Mouse (Mus musculus) megakaryocyte, embryonic 14.5 days (primary cell): ENCODE measurements around the gene Mon2. TPM values are rescaled to one million over a fixed set of nuclear protein-coding genes. Genes with fewer than 3 reads are reported as not detected.

Experiments used
- H3K27me3 ChIP-seq: replicated peaks from 2 replicates; pipeline ENCODE3; 2012; ENCODE audit warnings: inconsistent platforms
- H3K36me3 ChIP-seq: replicated peaks from 2 replicates; pipeline ENCODE3; 2012; ENCODE audit warnings: low read length, inconsistent platforms, mixed read lengths
- H3K4me1 ChIP-seq: 2 replicates; pipeline ENCODE4 v1.6.1; 2012; ENCODE audit warnings: inconsistent platforms
- H3K4me3 ChIP-seq: replicated peaks from 2 replicates; pipeline ENCODE3; 2012; ENCODE audit warnings: moderate library complexity, mild to moderate bottlenecking, inconsistent platforms
- H3K9me3 ChIP-seq: 2 replicates; pipeline ENCODE4 v1.6.1; 2012; ENCODE audit warnings: inconsistent platforms
- FLI1 ChIP-seq: IDR thresholded peaks from 2 replicates; pipeline ENCODE4 v1.6.1; 2012; ENCODE audit warnings: low read length, inconsistent platforms, mixed read lengths
- GATA1 ChIP-seq: IDR thresholded peaks from 3 replicates; pipeline ENCODE4 v1.6.1; 2012; ENCODE audit warnings: mixed read lengths, low read length, inconsistent platforms, borderline replicate concordance
- polyA plus RNA-seq: library from polyadenylated mRNA; stranded (reverse); fragments of >175 nt; gene quantifications from 2 replicates; pipeline ENCODE4 v1.2.3, GENCODE M21; 2012; ENCODE audit warnings: low replicate concordance; ENCODE audit not compliant: insufficient read depth

Mon2 gene
- polyA plus RNA-seq, 1 experiment, result 3.6 TPM

DNA sequence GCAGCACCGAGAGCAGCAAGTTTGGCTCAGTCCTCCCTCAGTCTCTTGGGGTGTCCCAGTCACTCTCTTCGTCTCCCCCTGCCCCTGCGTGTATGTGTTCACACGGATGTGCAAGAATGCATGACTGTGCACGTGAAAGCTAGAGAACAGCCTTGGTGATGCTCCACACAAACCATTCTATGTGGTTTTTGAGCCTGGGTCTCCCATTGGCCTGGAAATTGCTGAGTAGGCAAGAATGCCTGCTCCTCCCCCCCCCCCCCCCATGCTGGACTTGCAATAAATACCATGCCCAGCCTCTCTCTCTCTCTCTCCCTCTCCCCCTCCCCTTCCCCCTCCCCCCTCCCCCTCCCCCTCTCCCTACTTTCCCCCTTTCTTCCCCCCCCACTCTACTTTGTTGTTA lies 117.6 kb downstream of the Mon2 start:
- Histone ChIP-seq H3K27me3 (peaks cover 21% of the 10 kb centered on the region), H3K36me3 (no peaks in the 10 kb centered on the region), H3K4me3 (no peak overlapping the region), H3K9me3 (peaks cover 7% of the 10 kb centered on the region), H3K4me1 (peaks cover 22% of the 10 kb centered on the region)
- no peak for TF ChIP-seq FLI1
- no peak for TF ChIP-seq GATA1

DNA sequence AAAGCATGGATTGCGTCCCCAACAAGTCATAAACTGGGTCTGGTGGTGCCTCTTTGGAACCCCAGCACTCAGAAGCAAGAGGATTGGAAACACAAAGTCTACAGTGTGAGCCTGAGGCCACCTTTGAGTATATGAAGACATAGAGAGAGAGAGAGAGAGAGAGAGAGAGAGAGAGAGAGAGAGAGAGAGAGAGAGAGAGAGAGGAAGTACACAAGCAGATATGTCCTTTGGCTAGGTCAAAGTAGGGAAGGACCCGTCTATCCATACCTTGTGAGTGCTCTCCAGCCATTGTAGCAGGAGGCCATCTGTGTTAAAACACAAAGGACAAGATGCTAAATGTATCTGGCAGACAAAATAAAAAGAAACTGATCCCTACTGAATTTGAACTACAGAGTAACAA lies 118.4 kb downstream of the Mon2 start:
- no peaks in the 10 kb centered on the region for H3K36me3 ChIP-seq
- H3K4me3 ChIP-seq, result no peak overlapping the region
- peaks cover 14% of the 10 kb centered on the region for H3K27me3 ChIP-seq
- H3K4me1 ChIP-seq, result peaks cover 16% of the 10 kb centered on the region
- TF ChIP-seq GATA1 (no peak), FLI1 (no peak)
- H3K9me3 ChIP-seq, result peaks cover 7% of the 10 kb centered on the region

DNA sequence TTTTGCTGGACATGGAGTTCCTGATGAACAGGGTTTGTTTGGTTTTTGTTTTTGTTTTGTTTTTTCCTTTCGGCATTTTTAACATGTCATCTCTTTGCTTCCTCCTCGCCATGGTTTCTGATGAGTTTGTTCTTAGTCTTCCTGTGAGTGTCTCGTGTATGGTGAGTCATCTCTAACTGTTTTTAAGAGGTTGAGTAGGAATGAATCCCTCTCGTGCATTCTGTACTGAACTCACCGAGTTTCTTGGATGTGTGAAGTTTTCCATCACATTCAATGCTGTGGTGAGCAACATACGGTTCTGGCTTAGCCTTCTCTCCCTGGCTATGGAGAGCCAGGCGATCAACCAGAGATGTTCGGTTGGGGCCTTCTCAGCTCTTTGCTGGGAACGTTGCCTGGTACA lies 122.7 kb downstream of the Mon2 start:
- TF ChIP-seq FLI1 (no peak), GATA1 (no peak)

GRCm38 (mm10) chr10:122950966-122951365 lies 125.3 kb downstream of the Mon2 start:
- Histone ChIP-seq H3K36me3 (no peaks in the 10 kb centered on the region), H3K9me3 (no peaks in the 10 kb centered on the region), H3K4me3 (no peak overlapping the region), H3K4me1 (peaks cover 8% of the 10 kb centered on the region), H3K27me3 (no peaks in the 10 kb centered on the region)
- TF ChIP-seq GATA1 (no peak), FLI1 (no peak)

More for the DNA sequence above, 122.7 kb downstream of the Mon2 start:
- H3K4me3 ChIP-seq, result no peak overlapping the region
- no peaks in the 10 kb centered on the region for H3K36me3 ChIP-seq
- H3K9me3 ChIP-seq, result no peaks in the 10 kb centered on the region
- H3K27me3 ChIP-seq, result no peaks in the 10 kb centered on the region
- H3K4me1 ChIP-seq, result peaks cover 7% of the 10 kb centered on the region

DNA sequence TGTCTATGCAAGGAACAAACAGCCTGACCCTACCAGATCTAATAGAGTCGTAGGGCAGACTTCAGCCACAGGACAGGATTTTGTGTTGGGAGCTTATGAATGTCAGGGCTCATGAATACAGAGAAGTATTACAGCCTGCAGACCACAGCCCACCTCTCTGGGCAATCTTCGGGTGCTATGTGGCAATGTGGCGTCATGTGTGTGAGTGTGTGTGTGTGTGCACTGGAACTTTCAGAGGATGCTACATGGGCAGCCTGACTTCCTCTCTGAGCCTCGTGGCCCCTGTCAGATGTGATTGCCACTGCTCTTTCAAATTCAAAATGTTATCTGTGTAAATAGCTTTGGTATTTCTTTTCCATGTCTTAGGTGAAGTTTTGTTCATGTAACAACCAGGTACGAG lies 131.4 kb downstream of the Mon2 start:
- H3K36me3 ChIP-seq, result no peaks in the 10 kb centered on the region
- no peaks in the 10 kb centered on the region for H3K9me3 ChIP-seq
- no peaks in the 10 kb centered on the region for H3K27me3 ChIP-seq
- TF ChIP-seq FLI1 (no peak), GATA1 (no peak)
- H3K4me1 ChIP-seq, result peaks cover 29% of the 10 kb centered on the region
- H3K4me3 ChIP-seq, result no peak overlapping the region

DNA sequence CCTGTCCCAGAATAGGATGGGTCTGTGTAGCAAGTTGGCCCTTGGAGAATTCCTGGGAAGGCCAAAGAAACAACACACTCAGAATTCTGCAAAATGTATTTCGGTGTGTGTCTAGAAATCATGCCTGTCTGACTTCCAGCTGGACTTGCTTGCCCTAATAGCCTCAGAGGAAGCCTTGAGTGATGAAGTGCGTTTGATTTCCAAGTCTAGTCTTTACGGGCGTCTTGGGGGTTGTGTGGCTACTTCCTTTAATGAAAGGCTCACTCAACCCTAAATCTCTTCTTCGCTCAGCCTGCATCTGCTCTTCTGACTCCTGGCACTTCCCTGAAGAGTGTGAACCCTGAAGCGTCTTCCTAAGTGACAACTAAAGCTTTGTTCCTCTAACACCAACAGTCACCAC lies 132.5 kb downstream of the Mon2 start:
- Histone ChIP-seq H3K4me1 (peaks cover 29% of the 10 kb centered on the region), H3K9me3 (no peaks in the 10 kb centered on the region), H3K36me3 (no peaks in the 10 kb centered on the region), H3K4me3 (no peak overlapping the region), H3K27me3 (no peaks in the 10 kb centered on the region)
- no peak for TF ChIP-seq GATA1
- no peak for TF ChIP-seq FLI1

DNA sequence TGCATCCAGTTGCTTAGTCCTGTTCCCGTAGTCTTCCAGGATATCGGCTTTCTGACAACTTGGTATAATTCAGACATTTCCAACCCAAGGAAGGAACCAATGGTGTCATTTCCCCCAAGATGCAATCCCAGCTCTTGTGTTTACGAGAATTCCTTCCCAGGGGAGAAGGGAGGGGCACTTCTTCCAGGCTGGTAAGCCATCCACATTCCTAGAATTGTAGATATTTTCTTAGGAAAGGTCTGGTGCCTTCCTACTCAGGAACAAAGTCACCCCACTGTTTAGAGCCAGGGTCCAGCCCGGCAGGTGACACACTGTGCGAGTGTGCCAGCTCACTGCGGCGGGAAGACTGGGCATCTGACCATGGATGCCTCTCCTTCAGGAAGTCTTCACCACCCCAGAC lies 133.5 kb downstream of the Mon2 start:
- peaks cover 29% of the 10 kb centered on the region for H3K4me1 ChIP-seq
- no peaks in the 10 kb centered on the region for H3K27me3 ChIP-seq
- no peak overlapping the region for H3K4me3 ChIP-seq
- H3K36me3 ChIP-seq, result no peaks in the 10 kb centered on the region
- H3K9me3 ChIP-seq, result no peaks in the 10 kb centered on the region
- TF ChIP-seq GATA1 (no peak), FLI1 (no peak)

Other genes starting within 250 kb of the Mon2 start
- gene Usp15, start 120.5 kb upstream of the Mon2 start, polyA plus RNA-seq, result 0.87 and 7.8 TPM in 2 replicates
- not detected in 2 replicates for gene Fam19a2, start 187.5 kb upstream of the Mon2 start, polyA plus RNA-seq